Mouse (Mus musculus) testis, adult 2 months (tissue): ENCODE measurements around the gene Ssbp3.

Experiments used
- CTCF ChIP-seq: fragments of 200-500 bp; IDR thresholded peaks from 2 replicates; pipeline ENCODE4 v1.5.1; 2012; ENCODE audit warnings: low read depth, mild to moderate bottlenecking, inconsistent platforms, low read length, moderate library complexity; ENCODE audit not compliant: control insufficient read depth, insufficient read depth, insufficient replicate concordance
- POLR2A ChIP-seq: fragments of 200-500 bp; IDR thresholded peaks from 2 replicates; pipeline ENCODE4 v1.6.1; 2012; ENCODE audit warnings: low read depth, mild to moderate bottlenecking, inconsistent platforms, low read length, moderate library complexity; ENCODE audit not compliant: control insufficient read depth

DNA sequence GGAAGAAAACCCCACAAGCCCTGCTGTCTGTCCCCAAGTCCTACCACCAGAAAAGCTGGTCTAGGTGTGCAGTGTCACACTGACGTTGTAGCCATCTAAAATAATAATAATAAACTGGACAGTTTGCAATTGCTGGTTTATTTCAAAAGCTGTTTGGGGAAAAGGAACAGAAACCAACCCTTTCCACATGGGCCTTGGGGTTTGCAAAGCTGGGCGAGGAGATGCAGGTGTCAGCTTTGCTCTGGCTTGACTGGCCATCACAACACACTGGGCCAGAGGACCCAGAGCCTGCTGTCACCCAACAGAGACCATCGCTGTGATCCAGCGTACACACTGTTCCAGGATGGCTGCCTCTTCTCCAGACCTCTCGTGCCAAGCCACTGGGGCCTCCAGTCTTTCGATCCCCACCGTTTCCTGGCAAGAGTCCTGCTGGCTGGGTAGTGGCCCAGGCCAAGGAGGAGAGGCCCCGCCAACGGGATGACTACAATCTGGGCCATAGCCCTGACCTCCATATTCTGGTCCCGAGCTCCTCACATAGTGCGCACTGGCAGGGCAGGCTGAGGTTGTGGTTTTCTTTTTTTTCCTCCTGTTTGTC lies 138.2 kb downstream of the Ssbp3 start:
- TF ChIP-seq CTCF: no peak
- TF ChIP-seq POLR2A: no peak
